Mouse (Mus musculus) testis, adult 2 months (tissue): ENCODE data around the gene Bysl. TPM values are rescaled to one million over a fixed set of nuclear protein-coding genes. Genes with fewer than 3 reads are reported as not detected.

Experiments used
- H3K27ac ChIP-seq: fragments of 200-500 bp; 2 replicates; pipeline ENCODE4 v1.5.1; 2012; ENCODE audit warnings: low read depth, low read length; ENCODE audit not compliant: control insufficient read depth, insufficient read depth
- H3K27me3 ChIP-seq: fragments of 200-500 bp; 2 replicates; pipeline ENCODE4 v1.6.1; 2012; ENCODE audit warnings: mild to moderate bottlenecking, low read length, moderate library complexity; ENCODE audit not compliant: control insufficient read depth, insufficient read depth
- H3K36me3 ChIP-seq: fragments of 200-500 bp; 2 replicates; pipeline ENCODE4 v1.6.1; 2012; ENCODE audit warnings: mild to moderate bottlenecking, low read length; ENCODE audit not compliant: control insufficient read depth, insufficient read depth
- H3K4me1 ChIP-seq: fragments of 200-500 bp; 2 replicates; pipeline ENCODE4 v1.6.1; 2012; ENCODE audit warnings: low read length; ENCODE audit not compliant: control insufficient read depth, insufficient read depth
- H3K4me3 ChIP-seq: fragments of 200-500 bp; 2 replicates; pipeline ENCODE4 v1.5.1; 2012; ENCODE audit warnings: low read depth, mild to moderate bottlenecking, low read length, moderate library complexity, mixed read lengths; ENCODE audit not compliant: control insufficient read depth
- CTCF ChIP-seq: fragments of 200-500 bp; IDR thresholded peaks from 2 replicates; pipeline ENCODE4 v1.5.1; 2012; ENCODE audit warnings: low read depth, mild to moderate bottlenecking, inconsistent platforms, low read length, moderate library complexity; ENCODE audit not compliant: control insufficient read depth, insufficient read depth, insufficient replicate concordance
- POLR2A ChIP-seq: fragments of 200-500 bp; IDR thresholded peaks from 2 replicates; pipeline ENCODE4 v1.6.1; 2012; ENCODE audit warnings: low read depth, mild to moderate bottlenecking, inconsistent platforms, low read length, moderate library complexity; ENCODE audit not compliant: control insufficient read depth
- polyA plus RNA-seq: library from polyadenylated mRNA; depleted of rRNA; stranded (reverse); fragments of >200 nt; gene quantifications from 2 replicates; pipeline ENCODE4 v1.2.3, GENCODE M21; 2012

The Bysl gene
- polyA plus RNA-seq, 1 experiment, result 16.3 TPM

DNA sequence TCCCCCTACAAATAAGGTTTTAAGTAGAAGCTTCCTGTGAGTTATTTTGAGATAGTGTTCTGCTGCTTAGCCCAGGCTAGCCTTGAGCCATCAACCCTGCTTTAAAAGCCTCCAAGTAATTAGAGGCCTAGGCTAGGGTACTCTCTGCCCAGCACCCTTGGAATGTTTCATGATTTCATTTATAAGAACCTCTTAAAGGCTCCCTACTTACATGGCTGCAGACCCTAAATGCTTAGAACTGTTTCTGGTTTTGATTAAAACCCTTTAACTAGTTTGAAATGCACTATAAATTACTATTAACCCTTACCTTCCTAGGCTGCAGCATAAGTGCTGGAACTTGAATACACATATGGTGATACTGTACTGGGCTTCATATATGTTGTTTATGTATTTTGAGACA is 38.9 kb downstream of the Bysl start:
- Histone ChIP-seq H3K36me3 (no peaks in the 10 kb centered on the region), H3K27ac (no peak overlapping the region), H3K4me3 (no peak overlapping the region), H3K4me1 (no peaks in the 10 kb centered on the region), H3K27me3 (no peaks in the 10 kb centered on the region)
- TF ChIP-seq POLR2A, result no peak
- no peak for TF ChIP-seq CTCF

DNA sequence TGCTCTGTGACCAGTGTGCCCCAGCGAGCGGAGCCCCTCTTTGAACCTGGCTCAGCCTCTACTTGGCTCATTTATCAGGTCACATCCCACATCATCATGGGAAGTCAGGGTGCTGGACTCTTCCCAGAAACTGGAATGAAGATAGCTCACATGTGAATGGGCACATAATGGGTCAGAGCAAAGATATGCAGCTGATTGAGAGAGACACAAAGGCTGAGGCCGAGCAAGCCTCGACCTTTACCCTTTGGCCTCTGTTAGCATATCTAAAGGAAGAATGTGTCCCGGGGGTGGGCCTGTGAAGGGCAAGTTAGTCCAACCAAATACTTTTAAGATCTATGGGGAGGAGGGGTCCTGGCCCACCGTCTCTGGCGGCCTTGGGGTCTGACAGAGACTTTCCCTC is 39.7 kb downstream of the Bysl start:
- Histone ChIP-seq H3K27ac (no peak overlapping the region), H3K27me3 (no peaks in the 10 kb centered on the region), H3K36me3 (no peaks in the 10 kb centered on the region), H3K4me1 (no peaks in the 10 kb centered on the region), H3K4me3 (no peak overlapping the region)
- TF ChIP-seq CTCF (no peak), POLR2A (no peak)

DNA sequence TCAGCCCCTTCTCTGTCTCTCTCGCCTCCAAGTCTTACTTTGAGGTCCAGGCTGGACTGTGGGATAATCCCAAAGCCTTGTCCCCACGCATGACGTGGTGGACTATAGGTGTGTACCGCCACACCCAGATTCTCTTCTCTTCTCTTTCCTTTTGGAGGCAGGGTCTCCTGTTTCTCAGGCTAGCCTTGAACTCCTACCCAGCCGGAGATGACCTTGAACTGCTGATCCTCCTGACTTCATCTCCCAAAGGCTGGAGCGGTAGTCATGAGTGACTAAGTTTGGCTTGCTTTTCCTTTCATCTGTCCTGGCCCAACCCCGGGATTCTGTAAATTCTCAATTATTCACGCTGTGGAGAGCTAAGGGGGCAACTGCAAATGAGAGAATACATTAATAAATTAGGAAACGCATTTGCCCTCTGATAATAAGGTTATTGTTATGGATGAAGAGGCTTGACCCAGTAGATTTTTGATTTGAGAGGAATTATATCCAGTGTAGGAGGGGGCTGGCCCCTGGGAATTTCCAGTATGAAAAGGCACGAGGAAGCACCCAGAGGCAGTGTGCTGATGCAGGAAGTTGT is 42.3 kb downstream of the Bysl start:
- TF ChIP-seq CTCF (no peak), POLR2A (no peak)
- H3K36me3 ChIP-seq, result no peaks in the 10 kb centered on the region
- H3K4me3 ChIP-seq, result no peak overlapping the region
- H3K27me3 ChIP-seq, result no peaks in the 10 kb centered on the region
- no peaks in the 10 kb centered on the region for H3K4me1 ChIP-seq
- H3K27ac ChIP-seq, result no peak overlapping the region

DNA sequence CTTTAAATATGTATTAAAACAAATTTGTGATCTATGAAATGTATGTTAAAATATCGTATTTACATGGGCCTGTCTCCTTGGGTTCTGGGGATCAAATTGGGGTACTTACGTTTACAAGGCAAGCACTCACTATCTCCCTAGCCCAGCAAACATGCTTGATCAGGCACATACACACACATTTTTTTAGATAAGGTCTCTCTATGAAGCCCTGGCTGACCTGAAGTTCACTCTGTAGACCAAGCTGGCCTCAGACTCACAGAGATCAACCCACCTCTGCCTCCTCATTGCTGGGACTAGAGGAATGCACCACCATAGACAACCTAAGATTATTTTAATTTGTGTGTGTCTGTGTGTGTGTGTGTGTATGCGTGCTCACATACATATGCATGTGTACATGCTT is 42.9 kb downstream of the Bysl start:
- H3K36me3 ChIP-seq, result no peaks in the 10 kb centered on the region
- no peaks in the 10 kb centered on the region for H3K4me1 ChIP-seq
- H3K27me3 ChIP-seq, result no peaks in the 10 kb centered on the region
- H3K4me3 ChIP-seq, result no peak overlapping the region
- TF ChIP-seq CTCF (no peak), POLR2A (no peak)
- no peak overlapping the region for H3K27ac ChIP-seq

DNA sequence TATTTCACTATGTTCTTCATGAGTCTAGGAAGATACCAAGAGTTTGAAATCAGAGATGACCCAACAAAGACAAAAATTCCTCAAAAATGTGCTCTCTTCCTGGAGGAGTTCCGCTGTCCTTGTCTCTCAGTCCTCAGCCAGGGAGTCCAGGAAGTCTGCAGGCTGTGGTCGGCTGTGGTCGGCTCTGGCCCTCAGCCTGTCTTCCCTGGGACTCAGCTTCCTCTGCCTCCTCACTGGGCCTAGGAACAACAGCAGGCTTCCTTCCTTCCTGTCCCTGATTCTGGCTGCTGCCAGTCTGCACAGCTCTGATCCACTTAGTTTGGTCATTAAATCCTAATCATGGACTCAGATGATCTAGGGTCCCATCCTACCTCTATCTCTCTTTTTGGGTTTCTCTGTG is 44.0 kb downstream of the Bysl start:
- H3K36me3 ChIP-seq, result no peaks in the 10 kb centered on the region
- no peak overlapping the region for H3K27ac ChIP-seq
- no peak overlapping the region for H3K4me3 ChIP-seq
- no peaks in the 10 kb centered on the region for H3K4me1 ChIP-seq
- TF ChIP-seq POLR2A (no peak), CTCF (no peak)
- no peaks in the 10 kb centered on the region for H3K27me3 ChIP-seq

DNA sequence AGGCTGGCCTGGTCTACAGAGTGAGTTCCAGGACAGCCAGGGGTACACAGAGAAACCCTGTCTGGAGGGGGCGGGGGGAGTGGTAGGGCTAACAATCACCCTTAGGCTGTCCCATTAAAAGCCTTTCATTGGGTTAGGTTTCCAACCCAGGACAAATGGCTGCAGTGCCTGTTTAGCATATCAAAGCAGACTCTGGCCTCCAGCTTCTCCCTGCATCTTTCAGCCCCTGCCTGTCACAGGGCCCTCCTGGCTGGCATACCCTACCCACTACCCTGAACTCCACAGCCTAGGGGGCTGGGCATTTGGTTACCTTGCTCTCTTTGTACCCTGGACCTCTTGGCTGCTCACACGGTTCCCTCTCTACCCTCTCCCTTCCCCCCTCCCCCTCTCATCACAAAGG is 45.2 kb downstream of the Bysl start:
- Histone ChIP-seq H3K27ac (no peak overlapping the region), H3K4me1 (no peaks in the 10 kb centered on the region), H3K4me3 (no peak overlapping the region), H3K27me3 (no peaks in the 10 kb centered on the region), H3K36me3 (no peaks in the 10 kb centered on the region)
- TF ChIP-seq CTCF (no peak), POLR2A (no peak)

DNA sequence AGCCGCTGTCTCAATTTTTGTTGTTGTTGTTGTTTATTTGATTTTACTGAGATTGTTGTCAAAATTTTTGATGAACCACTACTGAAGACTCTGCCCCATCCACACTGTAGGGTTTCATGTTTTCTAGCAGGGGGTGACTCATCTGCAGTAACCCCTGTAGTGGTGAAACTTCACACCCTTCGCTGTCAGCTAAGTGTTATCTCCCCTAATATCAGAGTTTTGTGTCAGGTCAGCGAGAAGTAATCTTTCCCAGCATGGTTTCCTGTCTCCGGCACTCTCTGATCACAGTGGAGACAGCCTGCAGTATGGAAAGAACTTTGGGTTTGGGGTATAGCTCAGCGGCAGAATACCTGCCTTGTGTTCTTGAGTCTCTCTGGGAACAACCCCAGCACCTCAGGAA is 46.7 kb downstream of the Bysl start:
- TF ChIP-seq CTCF (no peak), POLR2A (no peak)
- H3K36me3 ChIP-seq, result no peaks in the 10 kb centered on the region
- H3K4me1 ChIP-seq, result no peaks in the 10 kb centered on the region
- H3K4me3 ChIP-seq, result no peak overlapping the region
- H3K27me3 ChIP-seq, result no peaks in the 10 kb centered on the region
- H3K27ac ChIP-seq, result no peak overlapping the region

DNA sequence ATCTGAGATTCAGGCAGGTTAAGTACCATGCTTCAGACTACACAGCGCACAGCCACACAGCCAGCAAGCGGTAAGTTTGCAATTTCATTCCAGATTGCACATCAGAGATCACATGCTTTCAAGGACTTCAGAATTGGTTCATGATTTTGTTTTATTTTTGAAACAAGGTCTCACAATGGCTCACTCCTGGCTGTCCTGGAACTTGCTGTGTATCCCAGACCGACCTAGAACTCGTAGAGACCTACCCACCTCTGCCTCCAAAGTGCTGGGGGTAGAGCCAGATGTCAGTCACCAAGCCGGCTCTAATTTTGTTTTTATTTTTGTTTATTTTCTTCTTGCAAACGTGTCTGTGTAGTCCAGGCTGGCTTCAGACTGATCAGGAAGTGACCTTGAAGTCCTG is 48.4 kb downstream of the Bysl start:
- TF ChIP-seq CTCF (no peak), POLR2A (no peak)
- Histone ChIP-seq H3K36me3 (no peaks in the 10 kb centered on the region), H3K27ac (no peak overlapping the region; the same call in 1 of the 2 replicates), H3K4me3 (no peak overlapping the region), H3K27me3 (no peaks in the 10 kb centered on the region), H3K4me1 (no peaks in the 10 kb centered on the region)
